Mouse (Mus musculus) hindbrain, postnatal 0 days (tissue): ENCODE results near the gene Musk. TPM values are rescaled to one million over a fixed set of nuclear protein-coding genes. Genes with fewer than 3 reads are reported as not detected.
A peak's percentile ranks its signal among the peaks of the same experiment; 100 is the strongest.

Experiments
- ATAC-seq: fragments of 200-750 bp; cut with Nextera tagmentation; 2 replicates; pipeline ENCODE4 v1.8.0; 2017; ENCODE audit warnings: mild to moderate bottlenecking, moderate TSS enrichment, moderate library complexity
- DNase-seq: peaks from one replicate; pipeline ENCODE4 v3.0.0-alpha.2; 2015; ENCODE audit warnings: low spot score
- H3K27ac ChIP-seq: fragments of 300-500 bp; sonication (generic); 2 replicates; pipeline ENCODE4 v1.5.1; 2014; ENCODE audit warnings: mild to moderate bottlenecking
- H3K27me3 ChIP-seq: fragments of 300-500 bp; sonication (generic); 2 replicates; pipeline ENCODE4 v1.6.1; 2014; ENCODE audit warnings: low read length, mixed read lengths; ENCODE audit not compliant: insufficient read depth
- H3K36me3 ChIP-seq: fragments of 300-500 bp; sonication (generic); 2 replicates; pipeline ENCODE4 v1.6.1; 2014; ENCODE audit warnings: low read length, mixed read lengths; ENCODE audit not compliant: insufficient read depth
- H3K4me1 ChIP-seq: fragments of 300-500 bp; sonication (generic); 2 replicates; pipeline ENCODE4 v1.6.1; 2014; ENCODE audit warnings: antibody characterized with exemption, low read length, mixed read lengths; ENCODE audit not compliant: insufficient read depth
- H3K4me2 ChIP-seq: fragments of 300-500 bp; sonication (generic); 2 replicates; pipeline ENCODE4 v1.6.1; 2014; ENCODE audit warnings: low read depth, mild to moderate bottlenecking, low read length, moderate library complexity, mixed read lengths
- H3K4me3 ChIP-seq: fragments of 300-500 bp; sonication (generic); 2 replicates; pipeline ENCODE4 v1.5.1; 2014; ENCODE audit warnings: low read length
- H3K9ac ChIP-seq: fragments of 300-500 bp; sonication (generic); replicated peaks from 2 replicates; pipeline ENCODE4 v1.6.1; 2014; ENCODE audit warnings: mild to moderate bottlenecking, low read length, moderate library complexity, mixed read lengths
- H3K9me3 ChIP-seq: fragments of 300-500 bp; sonication (generic); 2 replicates; pipeline ENCODE4 v1.6.1; 2016; ENCODE audit warnings: low read length, mixed read lengths
- CTCF ChIP-seq: IDR thresholded peaks from 2 replicates; pipeline ENCODE4 v1.5.1; 2016; ENCODE audit warnings: antibody characterized with exemption, control low read depth, low read depth
- WGBS: fragments of 180-500 bp; shearing (Covaris S2); extraction: QIAGEN DNeasy Blood & Tissue Kit; methylation state at CpG from one replicate; pipeline ENCODE4 v1.1.7; 2014; 5-methylcytosine and 5-hydroxymethylcytosine counted together
- polyA plus RNA-seq: library from polyadenylated mRNA; unstranded; fragments of >200 nt; fragmentation: Nextera tagmentation; extraction: Ambion mirVana; gene quantifications from 2 replicates; pipeline ENCODE4 v1.2.1, GENCODE M21; 2015
- total RNA-seq: library from RNA; depleted of rRNA; stranded (reverse); fragments of >200 nt; gene quantifications from 2 replicates; pipeline ENCODE4 v1.2.3, GENCODE M21; 2014

Gene Musk
- total and polyA plus RNA-seq, 2 experiments from 2014 or later = 0.05 to 0.24 TPM

DNA sequence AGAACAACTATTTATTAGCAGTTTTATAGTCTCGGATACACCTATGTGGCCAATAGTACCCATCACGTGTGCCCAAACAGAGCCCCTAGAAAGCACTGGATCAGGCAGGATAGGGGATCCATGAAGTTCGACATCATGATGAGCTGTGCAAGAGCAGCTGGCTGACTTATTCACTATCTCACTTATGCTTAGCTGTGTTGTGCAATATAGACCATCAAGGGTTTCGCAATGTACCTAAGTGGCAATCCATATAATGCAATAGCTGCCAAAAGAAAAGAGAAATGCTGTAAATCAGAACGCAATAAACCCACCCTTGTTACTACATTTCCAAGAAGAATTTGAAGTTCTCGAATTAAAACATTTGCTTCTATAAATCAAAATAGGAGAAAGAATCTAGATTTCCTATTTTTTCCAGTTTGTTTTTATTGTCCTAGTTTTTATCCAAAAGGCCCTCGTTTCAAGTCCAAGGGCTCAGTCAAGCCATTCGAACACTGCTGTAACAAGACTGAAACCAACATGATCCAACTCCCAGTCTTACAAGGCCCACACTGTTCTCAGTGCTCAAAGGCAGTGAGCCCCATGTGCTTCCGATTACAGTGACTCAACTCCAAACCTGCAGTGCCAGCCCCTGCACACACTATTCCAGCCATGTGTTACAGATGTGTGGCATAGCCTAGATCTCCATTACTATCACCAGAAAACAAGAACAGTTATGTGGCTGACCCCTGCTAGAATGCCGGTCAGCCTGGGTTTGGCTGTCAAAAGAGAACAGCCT is 45.3 kb downstream of the Musk start:
- no peak overlapping the region for H3K9ac ChIP-seq
- H3K36me3 ChIP-seq = no peaks in the 10 kb centered on the region
- no peaks in the 10 kb centered on the region for H3K4me1 ChIP-seq
- no peak overlapping the region for H3K4me3 ChIP-seq
- no peaks in the 10 kb centered on the region for H3K9me3 ChIP-seq
- no peak overlapping the region for H3K27ac ChIP-seq
- DNase-seq = no peak
- H3K4me2 ChIP-seq = no peak overlapping the region
- WGBS = 90% methylated on average over 10 of the region's 10 CpGs
- no peak for ATAC-seq
- TF ChIP-seq CTCF = no peak
- no peaks in the 10 kb centered on the region for H3K27me3 ChIP-seq

DNA sequence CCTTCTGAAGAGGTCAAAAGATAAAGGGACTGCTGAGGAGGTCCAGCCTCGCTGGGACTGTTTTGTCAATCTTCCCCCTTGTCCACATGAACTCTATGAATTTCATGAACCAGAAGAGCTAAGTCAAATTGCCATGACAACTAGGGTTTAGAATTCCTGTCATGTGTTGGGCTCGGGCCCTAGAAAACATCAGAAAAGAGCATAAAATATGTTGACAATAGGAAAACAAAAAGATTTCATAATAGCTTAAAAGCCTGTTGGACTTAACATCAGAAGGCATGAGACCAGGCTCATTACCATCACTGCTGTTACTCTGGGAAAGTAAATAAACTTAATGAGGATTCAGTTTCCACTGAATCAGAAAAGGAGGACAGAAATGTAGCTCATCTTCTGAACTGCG is 46.6 kb downstream of the Musk start:
- WGBS = 28% methylated on average over 3 of the region's 3 CpGs
- Histone ChIP-seq H3K4me1 (no peaks in the 10 kb centered on the region), H3K36me3 (no peaks in the 10 kb centered on the region), H3K27me3 (no peaks in the 10 kb centered on the region), H3K4me3 (no peak overlapping the region), H3K27ac (no peak overlapping the region), H3K9me3 (no peaks in the 10 kb centered on the region), H3K4me2 (no peak overlapping the region), H3K9ac (no peak overlapping the region)
- ATAC-seq (no peak), DNase-seq (peak; percentile 20)
- TF ChIP-seq CTCF = no peak

DNA sequence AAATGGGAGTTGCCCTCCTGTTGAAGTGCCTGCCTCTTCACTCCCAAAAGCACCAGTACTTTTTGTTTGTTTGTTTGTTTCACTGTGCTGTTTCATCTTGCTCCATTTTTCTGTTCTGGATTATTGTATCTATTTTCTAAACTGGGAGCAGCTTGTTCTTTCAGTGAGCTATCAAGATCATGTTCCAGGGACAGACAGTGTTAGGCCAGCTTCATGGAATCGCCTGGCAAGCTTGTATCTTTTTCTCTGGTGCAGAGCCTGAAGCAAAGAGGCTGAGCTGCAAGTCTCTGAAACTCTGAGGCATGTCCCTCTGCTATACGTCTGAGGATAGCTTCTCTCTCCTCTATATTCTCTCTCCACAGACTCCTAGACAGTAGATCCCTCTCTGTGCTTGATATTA is 50.5 kb downstream of the Musk start:
- ATAC-seq = no peak
- H3K27me3 ChIP-seq = no peaks in the 10 kb centered on the region
- H3K27ac ChIP-seq = no peak overlapping the region
- TF ChIP-seq CTCF = no peak
- H3K4me3 ChIP-seq = no peak overlapping the region
- H3K4me1 ChIP-seq = no peaks in the 10 kb centered on the region
- DNase-seq = no peak
- H3K9me3 ChIP-seq = no peaks in the 10 kb centered on the region
- no peak overlapping the region for H3K4me2 ChIP-seq
- no peak overlapping the region for H3K9ac ChIP-seq
- no peaks in the 10 kb centered on the region for H3K36me3 ChIP-seq
- 83% methylated on average over 2 of the region's 2 CpGs for WGBS

DNA sequence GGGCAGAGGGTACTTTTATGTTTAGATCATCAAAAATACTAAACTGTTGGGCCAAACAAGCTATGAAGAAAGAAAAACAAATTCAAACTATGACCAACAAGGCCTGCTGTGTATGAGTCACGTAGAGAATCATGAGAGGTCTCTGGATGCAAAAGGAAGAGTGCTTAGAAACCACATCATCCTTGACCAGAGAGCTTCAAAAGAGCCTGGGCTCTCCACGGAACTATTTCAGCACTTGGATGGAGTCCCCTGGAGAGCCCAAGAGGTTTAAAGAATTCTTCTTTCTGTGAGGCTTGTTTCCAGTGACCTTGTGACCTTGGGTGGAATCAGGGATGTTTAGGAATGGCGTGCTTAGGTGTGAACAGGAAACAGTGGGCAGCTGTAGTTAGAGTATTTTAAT is 53.5 kb downstream of the Musk start:
- Histone ChIP-seq H3K27ac (no peak overlapping the region), H3K9ac (no peak overlapping the region), H3K27me3 (no peaks in the 10 kb centered on the region), H3K4me3 (no peak overlapping the region), H3K4me2 (no peak overlapping the region), H3K4me1 (no peaks in the 10 kb centered on the region), H3K9me3 (no peaks in the 10 kb centered on the region), H3K36me3 (no peaks in the 10 kb centered on the region)
- ATAC-seq = no peak
- no peak for TF ChIP-seq CTCF
- DNase-seq = no peak
- WGBS = 33% methylated on average over 3 of the region's 3 CpGs

DNA sequence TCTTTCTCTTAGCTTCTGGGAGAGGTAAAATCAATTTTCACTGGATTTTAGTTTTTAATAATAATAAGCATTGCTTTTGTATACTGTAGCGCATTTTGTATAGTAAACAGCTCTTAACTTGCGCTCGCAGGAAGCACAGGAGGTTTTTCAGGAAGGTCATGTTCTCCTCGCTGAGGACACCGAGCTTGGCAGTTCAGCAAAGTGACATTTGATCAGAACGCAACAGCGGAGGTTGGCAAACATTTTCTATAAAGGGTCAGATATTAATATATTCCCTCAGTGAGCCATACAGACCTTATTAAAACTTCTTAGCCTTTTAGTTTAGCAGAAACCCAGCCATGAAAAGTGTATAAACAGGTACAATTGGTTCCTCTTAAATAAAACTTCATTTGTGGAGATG is 64.4 kb downstream of the Musk start:
- no peaks in the 10 kb centered on the region for H3K36me3 ChIP-seq
- WGBS = 92% methylated on average over 7 of the region's 7 CpGs
- ATAC-seq (no peak), DNase-seq (no peak)
- H3K27ac ChIP-seq = no peak overlapping the region
- H3K9me3 ChIP-seq = no peaks in the 10 kb centered on the region
- no peak for TF ChIP-seq CTCF
- H3K4me3 ChIP-seq = no peak overlapping the region
- H3K4me1 ChIP-seq = no peaks in the 10 kb centered on the region
- H3K27me3 ChIP-seq = no peaks in the 10 kb centered on the region
- no peak overlapping the region for H3K4me2 ChIP-seq
- no peak overlapping the region for H3K9ac ChIP-seq

DNA sequence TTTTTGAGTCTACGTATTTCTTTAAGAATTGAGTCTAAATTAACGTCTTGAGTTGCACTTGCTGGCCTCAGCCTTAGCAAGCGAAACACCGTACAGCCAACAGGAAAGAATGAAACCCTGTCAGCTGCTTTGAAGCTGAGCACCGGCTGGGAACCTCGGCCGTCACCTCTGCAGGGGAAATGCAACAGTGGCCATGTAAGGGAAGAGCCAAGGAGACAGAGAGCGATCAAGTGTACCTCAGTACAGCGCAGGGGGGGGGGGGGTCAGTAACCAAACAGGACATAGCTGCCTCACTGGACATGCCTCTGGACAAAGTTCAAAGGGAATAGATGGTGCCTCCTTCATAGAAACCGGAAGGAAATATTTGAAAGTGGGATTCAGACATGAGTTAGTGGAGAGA is 65.4 kb downstream of the Musk start:
- H3K4me1 ChIP-seq = no peaks in the 10 kb centered on the region
- DNase-seq (no peak), ATAC-seq (no peak)
- no peak for TF ChIP-seq CTCF
- no peak overlapping the region for H3K4me3 ChIP-seq
- H3K4me2 ChIP-seq = no peak overlapping the region
- H3K27me3 ChIP-seq = no peaks in the 10 kb centered on the region
- no peaks in the 10 kb centered on the region for H3K9me3 ChIP-seq
- WGBS = 59% methylated on average over 10 of the region's 10 CpGs
- no peak overlapping the region for H3K27ac ChIP-seq
- H3K9ac ChIP-seq = no peak overlapping the region
- H3K36me3 ChIP-seq = no peaks in the 10 kb centered on the region

DNA sequence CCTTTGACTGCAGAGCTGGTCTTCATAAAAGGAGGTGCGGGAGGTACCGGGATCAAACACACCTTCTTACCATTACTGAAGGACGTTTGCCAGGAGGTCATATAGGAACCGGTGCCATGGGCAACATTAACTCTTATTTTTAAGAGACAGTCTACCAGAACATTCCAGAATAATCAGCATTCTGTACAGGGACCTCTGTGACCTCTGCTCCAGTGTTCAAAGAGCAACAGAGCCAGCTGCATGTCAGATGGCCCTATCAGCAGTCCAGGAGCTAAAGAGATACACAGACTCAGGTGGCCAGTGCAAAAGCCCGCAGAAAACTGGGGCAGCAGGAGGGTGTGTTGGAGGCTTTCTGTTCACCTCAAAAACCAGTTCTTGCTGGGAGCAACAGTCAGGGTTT is 65.8 kb downstream of the Musk start:
- DNase-seq (no peak), ATAC-seq (no peak)
- Histone ChIP-seq H3K9me3 (no peaks in the 10 kb centered on the region), H3K4me2 (no peak overlapping the region), H3K4me1 (no peaks in the 10 kb centered on the region), H3K27ac (no peak overlapping the region), H3K9ac (no peak overlapping the region), H3K27me3 (no peaks in the 10 kb centered on the region), H3K36me3 (no peaks in the 10 kb centered on the region), H3K4me3 (no peak overlapping the region)
- WGBS = 72% methylated on average over 5 of the region's 5 CpGs
- no peak for TF ChIP-seq CTCF
